Mouse (Mus musculus): ENCODE measurements around the gene Retreg1.

Retreg1 gene

GRCm38 (mm10) chr15:25843086-25843991 lies at the start of gene Retreg1:
Gene Retreg1 (plus strand): TSS chr15:25843180.
- DNase-seq (ENCODE audit: extremely low read depth, low read depth), result no peak

DNA sequence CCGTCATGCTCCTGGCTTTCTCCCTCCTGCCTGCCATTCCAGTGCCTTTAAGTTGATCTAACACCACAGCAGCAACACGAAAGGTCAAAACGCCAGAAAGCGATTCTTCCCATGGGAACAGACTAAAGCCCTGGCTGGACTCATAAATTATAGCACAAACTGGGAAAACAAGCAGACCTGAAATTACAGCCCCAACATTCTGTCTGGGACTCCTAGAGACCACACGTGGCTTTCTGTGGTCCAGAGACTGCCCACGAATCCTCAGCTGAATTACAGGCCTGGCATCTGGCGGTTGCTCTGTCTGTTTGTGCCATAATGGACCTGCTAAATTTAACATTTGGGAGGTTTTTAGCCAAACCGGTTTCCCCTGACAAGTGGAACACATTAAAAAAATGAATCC lies 48.9 kb upstream of the Retreg1 start:
- no peak for DNase-seq (ENCODE audit: extremely low read depth, low read depth)

- DNase-seq (ENCODE audit: extremely low read depth, low read depth), result no peak
Measured at GRCm38 (mm10) chr15:25795496-25795895, 47.5 kb upstream of the Retreg1 start.

GRCm38 (mm10) chr15:25796353-25796752 lies 46.6 kb upstream of the Retreg1 start:
- DNase-seq (ENCODE audit: extremely low read depth, low read depth), result peak; percentile 4

GRCm38 (mm10) chr15:25797179-25797578 lies 45.8 kb upstream of the Retreg1 start:
- no peak for DNase-seq (ENCODE audit: extremely low read depth, low read depth)

GRCm38 (mm10) chr15:25797888-25798287 lies 45.1 kb upstream of the Retreg1 start:
- no peak for DNase-seq (ENCODE audit: extremely low read depth, low read depth)

DNA sequence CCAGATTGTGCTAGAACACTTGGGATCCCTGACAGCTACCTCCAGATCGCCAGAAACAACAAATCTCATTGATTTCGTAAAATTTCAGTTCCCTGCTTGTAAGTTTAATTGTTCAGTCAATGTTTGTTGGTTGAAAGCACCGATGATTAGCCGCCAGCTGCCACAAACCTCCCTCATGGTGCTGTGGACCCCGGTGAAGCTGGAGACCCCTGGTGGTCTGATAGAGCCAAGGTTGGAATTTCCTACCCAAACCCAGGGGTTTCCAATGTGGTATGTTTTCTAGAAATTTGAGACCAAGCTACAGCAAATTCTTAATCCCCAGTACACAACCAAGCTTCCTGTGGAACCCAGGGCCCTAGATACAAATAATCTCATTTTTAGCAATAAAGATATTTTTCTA lies 41.3 kb upstream of the Retreg1 start:
- DNase-seq (ENCODE audit: extremely low read depth, low read depth), result no peak

GRCm38 (mm10) chr15:25802194-25802593 lies 40.8 kb upstream of the Retreg1 start:
- DNase-seq (ENCODE audit: extremely low read depth, low read depth), result no peak

GRCm38 (mm10) chr15:25803111-25803510 lies 39.9 kb upstream of the Retreg1 start:
- no peak for DNase-seq (ENCODE audit: extremely low read depth, low read depth)

DNA sequence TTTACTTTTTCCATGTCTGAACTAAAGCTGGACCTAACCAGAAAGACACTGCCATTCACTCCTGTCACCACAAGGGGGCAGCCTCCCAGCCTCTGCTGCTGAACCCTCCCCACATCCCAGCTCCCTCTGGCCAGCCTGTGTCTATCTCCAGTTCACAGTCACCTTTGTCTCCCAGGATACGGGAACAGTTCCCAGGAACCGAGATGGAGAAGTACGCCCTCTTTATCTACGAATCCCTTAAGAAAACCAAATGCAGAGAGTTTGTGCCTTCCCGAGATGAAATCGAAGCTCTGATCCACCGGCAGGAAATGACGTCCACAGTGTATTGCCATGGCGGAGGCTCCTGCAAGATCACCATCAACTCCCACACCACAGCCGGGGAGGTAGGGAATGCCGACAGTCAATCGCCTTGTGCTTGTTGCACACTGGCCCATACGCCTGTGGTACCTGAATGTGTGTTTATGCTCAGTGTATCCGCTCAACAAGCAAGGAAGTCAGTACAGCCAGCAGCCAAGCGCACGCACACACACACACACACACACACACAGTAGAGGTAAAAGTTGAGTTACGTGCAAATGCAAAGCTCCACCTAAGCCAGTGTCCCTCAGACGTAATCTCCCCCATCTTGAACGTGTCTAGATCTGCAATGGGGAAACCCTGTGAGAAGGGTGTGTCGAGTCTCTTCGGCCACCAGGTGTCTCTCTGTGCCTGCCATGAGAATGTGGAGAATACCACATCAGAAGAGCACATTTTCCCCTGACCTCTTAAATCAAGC lies 37.5 kb upstream of the Retreg1 start:
- DNase-seq (ENCODE audit: extremely low read depth, low read depth), result no peak

DNA sequence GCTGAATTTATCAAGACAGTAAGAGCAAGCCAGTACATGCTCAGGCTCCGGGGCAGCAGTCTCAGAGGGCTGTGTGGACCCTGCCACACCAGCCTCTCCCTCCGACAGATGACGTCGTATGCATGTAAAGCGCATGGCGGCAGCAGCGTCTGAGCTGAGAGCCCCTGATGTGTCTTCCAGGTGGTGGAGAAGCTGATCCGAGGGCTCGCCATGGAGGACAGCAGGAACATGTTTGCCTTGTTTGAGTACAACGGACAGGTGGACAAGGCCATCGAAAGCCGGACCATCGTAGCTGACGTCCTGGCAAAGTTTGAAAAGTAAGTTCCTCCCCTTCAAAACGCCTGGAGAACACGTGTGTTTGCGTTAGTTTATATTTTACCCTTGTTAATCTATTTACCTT lies 36.6 kb upstream of the Retreg1 start:
- DNase-seq (ENCODE audit: extremely low read depth, low read depth), result no peak

DNA sequence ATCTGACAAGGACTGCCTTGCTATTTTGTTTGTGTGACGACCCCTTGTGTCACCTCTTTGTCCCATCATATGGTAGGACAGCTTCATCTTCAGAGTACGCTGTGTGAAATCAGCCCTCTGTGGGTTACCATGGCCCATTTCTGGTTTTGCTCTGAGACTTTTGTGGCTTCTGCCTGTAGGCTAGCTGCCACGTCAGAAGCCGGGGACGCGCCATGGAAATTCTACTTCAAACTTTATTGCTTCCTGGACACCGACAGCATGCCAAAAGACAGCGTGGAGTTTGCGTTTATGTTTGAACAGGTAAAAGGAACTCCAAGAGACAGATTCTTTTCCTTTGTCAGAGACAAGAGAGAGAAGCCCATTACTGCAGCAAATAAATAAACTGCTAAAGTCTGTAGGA lies 36.1 kb upstream of the Retreg1 start:
- no peak for DNase-seq (ENCODE audit: extremely low read depth, low read depth)

DNA sequence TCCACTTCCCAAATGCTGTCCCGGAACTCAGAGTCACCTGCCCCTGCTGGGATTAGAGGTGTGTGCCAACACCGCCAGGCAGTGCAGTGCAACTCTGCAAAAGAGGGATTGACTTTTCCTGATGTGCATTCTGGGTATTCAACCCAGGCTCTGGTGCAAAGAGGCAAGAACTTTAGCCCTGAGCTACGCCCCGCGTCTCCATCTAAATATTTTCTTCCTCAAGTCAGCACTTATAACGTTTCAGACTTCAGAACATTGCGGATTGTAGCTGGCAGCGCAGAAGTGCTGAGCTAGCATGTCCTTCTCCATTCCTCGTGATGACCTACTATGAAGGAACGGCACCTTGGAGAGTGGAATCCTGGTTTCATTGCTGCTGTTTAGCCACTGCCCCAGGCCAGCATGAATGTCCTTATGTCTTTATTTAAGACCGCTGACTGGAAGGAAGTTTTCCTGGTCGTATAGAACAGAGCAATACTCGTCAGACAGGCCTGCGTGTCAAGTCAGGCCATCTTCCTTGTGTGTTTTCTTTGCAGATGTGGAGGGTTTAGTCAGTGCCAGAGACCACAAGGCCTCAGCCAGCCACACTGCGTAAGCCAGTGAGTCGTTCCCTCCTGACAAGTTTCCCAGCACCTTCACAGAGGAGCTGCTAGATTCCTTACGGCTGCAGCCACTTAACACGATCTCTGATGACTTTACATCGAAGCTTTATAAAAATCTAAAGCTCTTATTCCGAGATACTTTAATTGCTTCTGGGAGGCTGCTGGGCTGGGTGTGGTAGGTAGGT lies 34.1 kb upstream of the Retreg1 start:
- DNase-seq (ENCODE audit: extremely low read depth, low read depth), result no peak

GRCm38 (mm10) chr15:25809669-25810068 lies 33.3 kb upstream of the Retreg1 start:
- no peak for DNase-seq (ENCODE audit: extremely low read depth, low read depth)

DNA sequence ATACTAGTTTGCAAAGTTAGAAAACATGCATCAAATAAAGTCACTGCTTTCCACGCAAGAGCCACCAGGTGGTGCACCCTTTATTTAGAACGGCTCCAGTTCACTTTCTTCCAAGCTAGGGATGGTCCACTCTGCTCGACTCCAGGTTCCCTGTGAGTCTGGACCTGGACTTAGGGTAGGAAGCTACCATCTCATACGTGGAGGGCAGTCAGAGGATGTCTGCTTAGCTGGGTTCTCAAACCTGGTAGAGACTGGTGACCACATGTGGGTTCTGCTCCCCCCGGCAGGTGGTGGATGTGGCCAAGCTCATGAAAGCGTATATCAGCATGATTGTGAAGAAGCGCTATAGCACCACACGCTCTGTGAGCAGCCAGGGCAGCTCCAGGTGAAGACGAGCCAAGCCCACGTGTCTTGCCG lies 31.1 kb upstream of the Retreg1 start:
- no peak for DNase-seq (ENCODE audit: extremely low read depth, low read depth)

DNA sequence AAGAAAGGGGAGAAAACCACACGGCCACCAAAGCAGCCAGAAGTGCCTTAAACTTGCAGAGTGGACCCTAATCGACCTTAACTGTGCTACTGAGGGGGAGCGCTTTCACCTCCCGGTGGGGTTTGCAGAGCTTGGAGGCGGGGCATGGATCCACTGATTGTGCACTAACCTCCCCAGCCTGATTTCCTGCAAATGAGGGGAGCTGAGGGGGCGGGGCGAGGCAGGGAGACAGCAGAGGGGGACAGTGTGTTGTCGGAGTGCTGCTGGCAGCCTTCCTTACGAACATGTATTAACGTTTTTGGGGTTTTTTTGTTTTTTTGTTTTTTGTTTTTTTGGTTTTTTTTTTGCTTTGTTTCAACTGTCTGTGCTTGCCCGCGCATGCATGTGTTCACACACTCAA lies 30.5 kb upstream of the Retreg1 start:
- no peak for DNase-seq (ENCODE audit: extremely low read depth, low read depth)

GRCm38 (mm10) chr15:25814535-25814934 lies 28.4 kb upstream of the Retreg1 start:
- no peak for DNase-seq (ENCODE audit: extremely low read depth, low read depth)

- DNase-seq (ENCODE audit: extremely low read depth, low read depth), result no peak
Measured at GRCm38 (mm10) chr15:25817191-25817590, 25.8 kb upstream of the Retreg1 start.

DNA sequence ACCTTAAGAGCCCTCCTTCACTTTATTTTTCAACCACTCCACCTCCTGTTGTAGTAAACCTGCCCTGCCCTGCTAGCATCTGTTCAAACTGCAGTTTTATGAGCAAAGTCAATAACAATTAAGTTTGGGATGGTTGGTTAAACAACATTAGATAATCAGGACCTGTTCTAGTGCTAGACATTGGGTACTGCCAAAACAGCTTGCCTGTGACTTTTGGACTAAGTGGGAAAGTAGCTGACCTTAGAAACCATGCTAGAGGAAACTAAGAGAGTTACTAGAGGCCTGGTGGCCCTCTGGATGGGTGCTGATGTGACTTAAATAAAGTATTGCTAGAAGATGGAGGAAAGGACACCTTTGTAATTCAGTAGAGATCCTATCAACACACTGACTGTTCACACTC lies 21.0 kb upstream of the Retreg1 start:
- DNase-seq (ENCODE audit: extremely low read depth, low read depth), result no peak

DNA sequence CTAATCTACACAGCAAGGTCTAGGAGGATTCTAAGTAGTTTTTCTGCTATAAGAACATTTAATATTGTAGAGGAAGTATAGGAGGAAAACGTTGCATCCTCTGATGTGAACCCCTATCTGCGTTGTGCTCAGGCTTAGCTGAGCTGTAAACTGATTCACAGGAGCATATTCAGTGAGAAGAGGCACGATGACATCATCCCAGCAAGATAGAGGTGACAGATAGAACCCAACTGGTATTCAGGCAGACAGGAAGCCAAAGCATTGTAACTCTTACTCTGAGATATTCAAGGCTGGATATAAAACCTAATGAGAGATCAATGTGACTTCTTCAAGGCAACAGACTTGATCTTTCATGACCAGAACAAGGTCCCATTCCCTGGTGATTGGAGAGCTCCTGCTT lies 20.3 kb upstream of the Retreg1 start:
- no peak for DNase-seq (ENCODE audit: extremely low read depth, low read depth)

DNA sequence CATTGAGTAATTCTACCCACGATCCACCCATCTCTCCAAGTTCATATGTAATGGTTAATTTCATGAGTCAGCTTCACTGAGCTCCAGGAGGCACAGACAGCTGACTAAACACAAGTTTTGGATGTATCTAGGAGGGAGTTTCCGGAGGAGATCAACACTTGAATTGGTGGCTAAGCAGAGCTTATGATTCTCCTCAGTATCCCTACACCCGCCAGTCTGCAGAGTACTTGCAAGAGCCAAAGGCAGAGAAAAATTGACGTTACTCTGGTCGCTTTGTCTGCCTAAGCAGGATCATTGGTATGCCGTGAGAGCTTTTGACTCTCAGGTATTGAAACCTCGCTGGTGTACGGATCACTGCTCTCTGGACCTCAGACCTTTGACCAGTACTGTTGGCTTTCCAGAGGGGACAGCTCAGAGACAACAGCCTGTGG lies 16.4 kb upstream of the Retreg1 start:
- DNase-seq (ENCODE audit: extremely low read depth, low read depth), result no peak

DNA sequence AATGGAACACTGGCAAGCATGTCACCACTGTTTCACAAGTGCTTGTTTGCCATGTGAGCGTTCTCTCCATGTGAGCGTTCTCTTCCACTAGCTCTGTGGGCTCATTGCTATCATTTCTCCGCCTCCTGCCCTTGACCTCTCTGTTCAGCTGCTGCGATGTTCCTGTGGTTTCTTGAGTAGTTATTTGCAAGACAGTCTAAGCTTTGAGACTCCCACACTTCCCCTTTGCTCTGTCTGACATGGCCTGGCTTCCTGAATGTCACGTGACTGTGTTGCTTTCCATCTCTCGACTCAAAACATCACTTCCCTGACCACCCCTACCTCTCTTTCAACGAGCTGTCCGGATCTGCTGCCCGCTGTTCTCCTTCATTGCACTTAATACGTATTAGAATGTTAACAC lies 14.5 kb upstream of the Retreg1 start:
- no peak for DNase-seq (ENCODE audit: extremely low read depth, low read depth)

All from MEL-GATA-1-ER (cell line).